Mouse (Mus musculus) induced T-regulatory cell, adult 2 months (primary cell): ENCODE measurements around the gene 9930111J21Rik1.
"Not testable (repeated sequence)": the region's sequence is repeated elsewhere in the genome, so short reads cannot be mapped to it uniquely, and the experiment has no call there.

ENCODE experiments used
- DNase-seq: peaks from one replicate; pipeline ENCODE4 v3.0.0-alpha.2; 2012; ENCODE audit warnings: low read depth

The 9930111J21Rik1 gene

DNA sequence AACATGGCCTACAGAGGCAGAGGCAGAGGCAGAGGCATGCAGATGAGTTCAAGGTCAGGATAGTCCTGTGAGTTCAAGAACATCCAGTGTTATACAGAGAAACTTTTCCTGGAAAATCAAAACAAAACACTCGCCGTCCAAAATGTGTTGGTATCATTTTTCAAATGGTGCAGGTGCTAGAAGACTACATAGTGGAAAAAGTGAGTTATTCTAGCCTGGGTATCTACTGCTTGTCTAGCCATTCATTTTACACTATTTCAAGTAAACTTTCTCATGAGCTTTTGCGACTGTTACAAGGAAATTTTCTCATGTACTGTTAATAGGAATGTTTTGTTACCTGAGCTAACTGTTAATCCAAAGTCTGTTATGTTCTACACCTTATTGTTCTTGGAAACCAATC lies 60.8 kb downstream of the 9930111J21Rik1 start:
- no peak for DNase-seq

DNA sequence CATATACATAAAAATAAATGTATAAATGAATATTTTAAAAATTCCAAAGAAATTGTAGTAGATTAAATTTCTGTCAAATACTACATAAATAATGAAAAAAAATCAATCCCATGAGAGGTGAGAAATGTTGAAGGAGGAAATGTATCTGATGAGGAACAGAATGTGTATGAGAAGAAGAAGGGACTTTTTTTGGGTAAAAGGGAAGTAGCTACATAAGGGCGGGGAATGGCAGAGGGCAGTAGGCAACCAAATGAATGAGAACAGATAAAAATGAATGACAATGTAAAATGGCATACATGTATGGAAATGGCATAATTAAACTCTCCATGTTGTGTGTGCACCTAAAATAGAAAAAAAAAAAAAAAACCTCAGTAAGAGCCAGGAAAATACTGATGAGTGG lies 65.6 kb downstream of the 9930111J21Rik1 start:
- DNase-seq: no peak

DNA sequence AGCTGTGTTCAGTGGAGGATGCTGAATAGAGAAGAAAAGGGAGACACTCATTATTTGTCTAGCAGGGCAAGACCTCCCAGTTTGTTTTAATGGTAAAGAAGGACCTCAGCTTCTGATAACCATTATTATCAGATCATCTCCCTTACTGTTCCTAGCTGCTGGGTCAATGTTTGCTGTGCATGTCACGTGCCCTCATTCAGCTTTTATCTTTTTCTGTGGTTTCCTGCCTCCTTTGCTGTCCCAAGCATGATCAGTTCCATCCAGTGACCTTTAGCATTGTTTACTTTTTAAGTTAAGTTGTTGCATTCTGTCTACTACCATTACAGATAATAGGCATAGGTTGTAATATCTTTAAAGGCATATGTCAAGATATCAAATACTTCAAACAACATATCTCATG lies 70.7 kb downstream of the 9930111J21Rik1 start:
- no peak for DNase-seq

DNA sequence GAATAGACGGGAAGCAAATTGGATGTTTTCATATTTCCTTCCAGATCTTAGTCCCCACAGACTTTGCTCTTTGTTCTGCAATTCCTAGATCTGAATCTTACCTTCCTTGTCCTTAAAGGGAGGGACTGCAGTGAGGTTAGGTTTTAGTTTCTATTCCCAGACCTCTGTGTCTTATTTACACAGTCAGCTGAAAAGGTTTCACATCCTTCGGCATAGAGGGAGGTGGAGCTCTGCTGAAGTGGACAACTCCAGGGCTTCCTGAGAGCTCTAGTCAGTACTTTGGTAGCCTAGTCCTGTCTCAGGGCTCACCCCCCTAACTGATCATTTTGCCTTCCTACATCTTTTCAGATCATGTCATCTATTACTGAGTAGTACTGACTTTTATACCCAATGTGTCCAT lies 77.2 kb downstream of the 9930111J21Rik1 start, which contains the start of gene Gm5431:
Gene Gm5431 (minus strand): TSS at position 194 of the 400 bp plus-strand sequence.
- DNase-seq: no peak

DNA sequence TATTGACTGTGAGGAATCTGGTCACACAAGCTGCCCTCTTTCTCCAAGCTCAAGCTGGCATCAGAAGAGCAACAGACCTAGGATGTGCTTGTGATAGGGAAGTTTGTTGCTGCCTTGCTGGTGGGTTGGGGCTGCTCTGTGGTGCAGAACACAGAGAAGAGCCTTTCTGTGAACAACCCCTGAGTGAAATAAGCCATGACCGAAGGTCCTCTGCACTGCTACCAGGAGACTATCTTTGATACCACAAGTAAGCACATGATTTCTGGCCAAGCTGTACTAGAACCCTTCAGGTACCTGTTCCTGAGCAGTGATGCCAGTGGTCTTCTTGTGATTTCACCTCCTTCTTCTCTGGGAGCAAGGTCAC lies 77.6 kb downstream of the 9930111J21Rik1 start:
- not testable (repeated sequence) for DNase-seq

DNA sequence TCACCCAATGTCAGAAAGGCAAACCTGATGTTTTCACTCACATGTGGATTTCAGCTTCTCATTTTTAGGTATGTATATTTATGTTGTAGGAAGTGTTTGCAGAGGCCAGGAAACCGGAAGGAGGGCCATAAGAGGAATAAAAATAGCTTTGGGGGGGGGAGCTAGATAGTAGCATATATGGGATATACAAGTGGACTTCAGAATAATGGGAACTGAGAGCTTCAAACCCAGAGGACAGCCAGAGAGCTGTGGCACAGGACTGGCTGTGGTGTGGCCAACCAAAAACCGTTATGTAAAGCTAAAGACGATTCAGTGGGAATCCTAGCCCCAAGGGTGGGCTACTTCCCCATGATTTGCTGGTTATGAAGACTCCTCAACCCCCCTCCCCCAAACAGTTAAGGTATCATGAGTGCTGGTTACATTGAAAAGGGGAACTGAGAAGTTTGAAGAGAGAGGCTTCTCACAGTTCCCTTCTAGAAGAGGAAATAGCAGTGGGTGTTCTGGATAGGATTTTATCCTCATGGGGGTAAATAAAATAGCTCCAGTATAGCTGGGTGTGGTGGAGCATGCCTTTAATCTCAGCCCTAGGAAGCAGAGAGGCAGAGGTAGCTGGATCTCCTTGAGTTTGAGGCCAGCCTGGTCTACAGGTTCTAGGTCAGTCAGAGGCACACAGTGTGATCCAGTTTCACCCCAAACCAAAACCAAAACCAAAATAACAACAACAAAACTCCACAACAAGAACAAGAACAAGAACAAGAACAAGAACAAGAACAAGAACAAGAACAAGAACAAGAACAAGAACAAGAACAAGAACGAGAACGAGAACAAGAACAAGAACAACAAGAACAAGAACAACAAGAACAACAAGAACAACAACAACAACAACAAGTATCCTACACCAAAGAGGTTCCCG lies 78.3 kb downstream of the 9930111J21Rik1 start:
- DNase-seq: not testable (repeated sequence)

DNA sequence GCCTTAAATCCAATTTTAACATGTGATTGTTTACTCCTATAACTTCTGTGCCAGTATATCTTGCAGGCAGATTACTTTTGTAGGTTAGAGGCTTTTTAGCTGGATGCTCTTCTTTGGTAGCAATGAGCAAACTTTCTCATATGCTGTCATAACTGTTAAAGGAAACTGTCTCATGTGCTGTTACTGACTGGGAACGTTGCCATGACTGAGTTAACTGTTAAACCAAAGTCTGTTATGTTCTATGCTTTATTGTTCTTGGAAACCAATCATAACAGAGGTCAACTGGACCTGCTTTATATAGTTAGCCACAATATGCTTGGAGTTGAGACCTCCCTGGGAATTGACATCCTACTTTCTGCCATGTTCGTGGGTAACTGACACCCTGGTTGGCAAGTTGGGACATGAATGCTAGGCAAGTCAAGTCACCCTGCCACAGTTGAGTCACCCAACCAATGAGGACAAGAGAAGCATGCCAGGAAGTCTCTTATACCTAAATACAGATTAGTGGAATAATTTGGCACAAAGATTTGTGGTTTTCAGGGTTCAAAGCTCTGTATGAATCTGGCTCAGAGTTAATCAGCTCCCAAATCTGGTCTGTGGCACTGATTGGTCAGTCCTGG lies 80.3 kb downstream of the 9930111J21Rik1 start:
- no peak for DNase-seq
